Mouse (Mus musculus) right cerebral cortex, postnatal 4 days (tissue): ENCODE measurements around the gene Slc4a11.

ENCODE experiments used
- DNase-seq: peaks from one replicate; pipeline ENCODE4 v3.0.0-alpha.2; 2022

Slc4a11 gene

DNA sequence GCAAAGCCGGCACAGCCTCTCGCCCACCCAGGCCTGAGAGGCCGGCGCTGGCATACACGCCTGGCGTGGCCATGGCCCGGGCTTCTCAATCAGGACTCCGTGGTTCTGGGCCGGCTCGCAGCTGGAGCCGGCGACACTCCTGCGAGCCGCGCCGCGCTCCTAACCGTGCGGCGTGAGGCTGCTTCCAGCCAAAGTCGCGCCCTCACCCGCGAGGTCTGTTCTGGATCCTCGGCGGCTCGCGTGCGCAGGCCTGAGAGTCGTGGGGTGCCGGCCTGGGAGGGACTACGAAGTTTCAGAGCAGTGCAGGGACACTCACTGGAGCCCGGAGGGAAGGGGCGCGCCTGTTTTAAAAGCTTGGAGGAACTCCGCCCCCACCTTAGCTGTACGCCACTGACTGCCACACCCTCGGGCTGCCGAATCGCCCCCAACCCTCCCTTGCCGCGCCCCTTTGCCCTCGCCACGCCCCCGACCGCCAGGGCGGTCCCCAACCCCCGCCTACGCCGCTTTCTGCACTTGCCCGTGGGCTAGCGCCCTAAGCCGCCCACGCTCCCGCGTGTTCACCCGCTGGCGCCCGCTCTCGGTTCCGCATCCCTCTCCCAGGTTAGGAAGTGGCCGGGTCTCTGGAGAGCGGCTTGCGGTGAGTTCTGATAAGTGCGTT, at the start of gene Slc4a11:
TSS of gene Slc4a11 (minus strand) at position 367 of the 658 bp plus-strand sequence.
- DNase-seq: peak; percentile 24

DNA sequence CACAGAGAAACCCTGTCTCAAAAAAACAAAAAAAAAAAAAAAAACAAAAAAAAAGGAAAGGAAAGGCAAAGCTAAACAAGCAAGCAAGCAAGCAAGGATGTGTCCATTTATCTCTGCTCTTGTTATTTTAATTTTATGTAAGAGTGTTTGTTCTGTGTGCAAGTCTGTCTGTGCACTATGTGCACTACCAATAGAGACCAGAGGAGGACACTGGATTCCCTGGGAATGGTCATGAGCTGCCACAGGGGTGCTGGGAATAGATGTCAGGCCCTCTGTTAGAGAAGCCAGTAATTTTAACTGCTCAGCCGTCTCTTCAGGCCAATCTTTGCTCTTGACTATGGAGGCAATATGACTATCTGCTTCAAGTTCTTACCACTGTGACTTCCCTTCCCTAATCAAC, 46.3 kb upstream of the Slc4a11 start:
- DNase-seq: no peak

DNA sequence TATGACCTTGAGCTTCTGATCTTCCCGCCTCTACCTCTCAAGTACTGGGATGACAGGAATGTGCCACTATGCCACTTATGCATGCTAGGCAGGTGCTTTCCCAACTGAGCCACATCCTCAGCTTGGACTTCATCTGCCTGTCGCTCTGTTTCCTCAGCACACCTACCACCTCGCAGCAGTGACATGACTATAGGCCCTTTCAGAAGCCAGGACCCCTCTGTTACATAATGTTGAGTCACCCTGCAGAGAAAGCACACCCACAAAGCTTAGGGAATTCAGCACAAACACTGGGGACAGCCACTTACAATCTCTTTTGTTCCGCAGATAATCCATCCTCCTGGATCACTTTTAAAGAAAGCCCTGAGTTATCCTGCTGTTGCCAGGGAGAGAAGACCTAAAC, 42.8 kb upstream of the Slc4a11 start:
- DNase-seq: no peak

DNA sequence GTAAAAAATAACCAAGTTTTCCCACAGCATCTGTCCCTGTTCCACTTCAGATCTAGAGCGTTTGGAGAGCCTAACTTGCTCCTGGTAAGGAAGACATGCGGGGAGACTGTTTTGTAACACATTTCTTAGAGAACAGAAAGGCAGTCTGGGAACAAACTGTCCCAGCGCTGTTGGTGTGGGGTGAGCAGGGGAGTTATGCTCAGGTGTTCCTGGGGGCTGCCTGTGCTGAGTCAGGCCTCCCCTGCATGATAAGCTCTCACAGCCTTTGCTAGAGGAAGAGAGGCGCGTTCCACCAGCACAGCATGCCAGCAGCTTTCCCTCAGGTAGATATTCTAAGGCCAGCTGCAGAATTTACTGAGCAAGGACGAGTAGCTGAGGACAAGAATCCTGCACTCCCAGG, 40.7 kb upstream of the Slc4a11 start:
- no peak for DNase-seq

DNA sequence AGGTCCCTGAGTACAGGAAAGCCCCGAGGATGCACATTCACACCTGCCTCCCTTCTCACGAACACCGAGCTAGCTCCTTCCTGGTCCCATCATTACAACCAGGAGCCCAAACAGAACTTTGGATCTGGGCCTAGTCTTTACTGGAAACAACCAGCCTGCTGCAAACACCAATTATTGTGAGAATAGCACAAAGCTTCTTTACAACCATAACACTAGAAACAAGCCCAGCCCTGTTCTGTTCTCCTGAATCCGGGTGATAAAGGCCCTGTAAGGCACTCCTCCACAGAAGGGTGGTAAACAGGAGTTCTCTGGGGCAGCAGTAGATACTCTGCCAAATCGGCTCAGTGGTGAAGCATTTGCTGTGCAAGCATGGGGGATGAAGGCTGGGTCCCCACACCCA, 38.0 kb upstream of the Slc4a11 start:
- DNase-seq: no peak

DNA sequence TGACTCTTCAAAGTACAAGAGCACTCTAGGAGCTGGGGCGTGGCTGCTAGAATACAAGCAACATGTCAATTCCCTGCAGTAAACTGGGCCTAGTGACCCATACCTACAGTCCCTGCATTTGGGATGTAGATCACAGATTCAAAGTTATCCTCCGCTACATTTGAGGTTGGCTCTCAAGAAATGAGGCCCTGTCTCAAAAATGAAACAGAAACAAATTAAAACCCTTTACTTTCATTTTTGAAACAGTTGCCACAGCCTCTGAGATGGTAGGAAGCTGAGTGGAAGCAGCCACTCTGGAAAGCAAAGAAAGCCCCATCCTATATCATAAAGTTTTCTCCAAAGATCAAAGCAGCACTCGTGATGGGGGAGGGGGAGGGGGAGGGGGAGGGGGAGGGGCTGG, 36.1 kb upstream of the Slc4a11 start:
- no peak for DNase-seq

DNA sequence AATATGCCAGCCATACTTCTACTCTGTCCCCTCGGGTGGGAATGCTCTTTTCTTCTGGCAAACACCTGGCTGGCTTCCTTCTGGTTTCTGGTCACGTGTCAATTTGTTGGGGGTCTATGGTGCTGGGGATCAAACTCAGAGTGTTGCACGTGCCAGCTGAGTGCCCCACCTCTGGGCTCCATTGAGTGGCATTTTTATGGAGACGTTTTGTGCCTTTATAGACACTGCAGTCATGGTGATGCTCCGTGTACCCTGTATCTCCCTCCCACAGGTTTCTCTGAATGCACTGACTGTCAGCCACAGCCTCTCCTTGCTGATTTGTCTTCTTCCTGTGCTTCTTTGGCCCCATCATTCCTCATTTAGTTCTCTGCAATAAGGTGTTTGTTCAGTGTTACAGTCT, 34.5 kb upstream of the Slc4a11 start:
- no peak for DNase-seq

DNA sequence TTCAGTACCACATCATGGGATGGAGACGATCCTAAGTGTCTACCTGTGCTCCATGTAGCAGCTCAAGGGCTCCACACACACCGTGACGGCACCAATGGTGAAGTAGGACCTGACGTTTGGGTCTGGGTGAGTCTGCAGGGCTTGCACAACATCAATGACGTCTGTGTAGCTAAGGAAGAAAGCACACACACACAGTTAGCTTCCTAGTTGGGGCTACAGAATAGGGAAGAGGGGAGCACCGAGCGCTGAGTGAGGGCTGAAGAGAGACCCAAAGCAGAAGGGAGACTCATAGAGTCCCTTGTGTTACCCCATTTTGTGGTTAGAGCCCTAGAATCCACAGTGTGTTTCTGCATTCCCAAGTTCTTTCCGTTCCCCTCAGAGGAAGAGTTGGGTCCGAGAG, 33.4 kb upstream of the Slc4a11 start:
- no peak for DNase-seq

DNA sequence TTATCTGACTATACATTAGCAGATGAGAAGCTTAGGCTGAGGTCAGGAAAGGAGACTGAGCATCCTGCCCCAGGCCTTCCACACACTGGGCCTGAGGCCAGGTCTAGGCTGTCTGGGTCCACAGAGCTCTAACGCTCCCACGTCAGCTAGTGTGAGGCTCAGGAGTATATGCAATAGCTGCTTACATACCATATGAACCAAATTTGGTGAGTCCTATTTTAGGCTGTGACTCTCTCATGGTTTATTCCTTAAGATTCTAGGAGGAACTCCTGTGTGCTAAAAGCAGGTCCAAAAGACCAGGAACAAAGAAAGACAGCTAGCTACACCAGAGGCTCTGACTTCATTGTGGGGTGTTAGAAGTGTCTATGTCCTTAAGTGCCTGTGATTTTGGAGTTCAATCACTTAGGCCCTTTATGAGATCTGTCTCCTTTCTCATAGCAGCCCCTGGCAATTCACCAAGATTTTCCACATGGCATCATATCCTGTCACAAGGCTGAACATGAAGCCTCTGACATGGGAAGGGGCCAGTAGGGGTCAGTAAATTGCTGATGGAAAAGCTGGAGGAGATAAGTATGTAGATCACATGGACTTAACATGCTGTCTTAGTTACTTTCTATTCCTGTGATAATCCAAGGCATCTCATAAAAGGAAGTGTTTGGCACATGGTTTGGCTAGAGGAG, 31.7 kb upstream of the Slc4a11 start:
- DNase-seq: no peak

DNA sequence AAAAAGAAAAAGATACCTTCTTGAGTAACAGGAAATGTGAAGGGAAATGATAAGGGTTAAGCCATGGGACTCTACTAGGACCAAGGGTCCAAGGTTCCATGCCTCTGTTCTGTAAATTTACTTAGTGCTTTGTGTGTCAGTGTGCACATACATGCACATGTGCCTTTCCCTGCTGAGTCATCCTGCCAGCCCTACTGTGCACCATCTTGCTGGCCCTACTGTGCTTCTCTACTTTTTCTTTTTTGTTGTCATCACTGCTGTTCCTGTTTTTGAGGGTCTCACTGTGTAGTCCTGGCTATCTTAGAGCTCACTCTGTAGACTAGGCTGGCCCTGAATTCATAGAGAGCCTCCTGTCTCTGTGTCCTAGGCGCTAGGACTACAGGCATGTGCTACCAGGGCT, 30.4 kb upstream of the Slc4a11 start:
- DNase-seq: no peak

DNA sequence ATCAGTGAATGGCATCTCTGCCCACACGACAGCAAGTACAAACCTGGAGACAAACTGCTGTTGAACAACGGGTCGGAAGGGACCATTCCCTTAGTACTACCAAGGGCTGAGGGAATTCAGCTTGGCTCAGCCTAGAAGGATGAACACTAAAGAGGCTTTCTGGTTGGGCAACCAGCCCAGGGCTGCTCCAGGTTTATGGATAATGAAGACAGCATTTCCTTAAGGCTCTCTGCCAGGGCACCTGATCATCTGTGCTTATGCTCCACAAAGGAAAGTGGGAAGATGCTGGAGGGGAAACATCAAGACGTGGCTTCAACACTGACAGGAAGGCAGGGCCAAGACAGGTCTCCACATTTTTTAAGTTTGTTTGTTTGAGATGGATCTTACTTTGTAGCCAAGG, 27.1 kb upstream of the Slc4a11 start:
- no peak for DNase-seq

DNA sequence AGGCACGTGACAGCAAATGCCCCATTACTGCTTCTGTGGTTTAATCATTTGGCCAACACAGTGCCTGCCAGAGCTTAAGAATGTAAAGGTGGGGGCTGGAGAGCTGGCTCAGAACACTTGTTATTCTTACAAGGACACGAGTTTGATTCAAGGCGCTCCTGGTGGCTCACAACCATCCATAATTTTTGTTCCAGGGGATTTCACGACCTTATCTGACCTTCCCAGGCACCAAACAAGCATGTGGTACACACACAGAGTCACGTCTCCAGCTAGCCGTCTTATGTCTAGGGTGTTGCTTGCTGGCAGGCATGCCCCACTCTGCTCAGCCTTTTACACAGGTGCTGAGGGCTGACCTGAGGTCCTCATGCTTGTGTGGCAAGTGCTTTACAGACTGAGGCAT, 20.6 kb upstream of the Slc4a11 start:
- no peak for DNase-seq

DNA sequence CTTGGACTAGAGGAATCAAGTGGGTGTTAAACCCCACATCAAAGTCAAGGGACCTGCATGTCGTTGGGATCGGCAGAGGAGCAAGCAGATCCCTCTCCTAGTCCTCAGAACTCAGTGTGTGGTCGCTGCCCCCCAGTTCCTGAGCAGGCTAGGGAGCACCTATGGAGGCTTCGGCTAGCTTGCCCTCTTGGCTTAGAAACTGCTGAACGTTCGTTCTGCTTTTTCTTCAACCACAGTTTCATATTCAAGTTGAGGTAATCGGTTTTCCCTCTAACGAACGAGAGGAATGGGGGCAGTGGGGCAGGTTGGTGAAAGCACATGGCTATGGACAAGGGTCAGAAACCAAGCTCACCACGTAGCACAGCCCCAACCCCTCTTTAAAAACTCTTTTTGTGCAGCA, 9.7 kb upstream of the Slc4a11 start:
- DNase-seq: no peak

DNA sequence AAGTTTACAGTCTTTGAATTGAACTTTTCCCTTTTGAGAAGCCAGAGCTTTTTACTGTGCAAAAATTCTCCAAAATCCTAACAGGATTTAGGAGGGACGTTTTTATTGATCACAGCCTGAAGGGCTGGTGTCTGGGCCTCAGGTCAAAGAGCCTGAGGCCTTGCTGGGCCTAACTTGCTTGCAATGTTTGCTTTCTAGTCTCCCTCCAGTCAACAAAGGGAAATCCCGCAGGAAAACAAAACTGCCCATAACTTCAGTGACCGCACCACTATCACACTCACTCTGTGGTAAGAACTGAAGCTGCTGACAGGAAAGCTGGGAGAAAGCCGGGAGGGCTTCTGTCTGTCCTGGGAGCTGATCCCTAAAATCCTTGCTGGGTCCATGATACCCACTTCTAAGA, 9.3 kb upstream of the Slc4a11 start:
- DNase-seq: no peak

DNA sequence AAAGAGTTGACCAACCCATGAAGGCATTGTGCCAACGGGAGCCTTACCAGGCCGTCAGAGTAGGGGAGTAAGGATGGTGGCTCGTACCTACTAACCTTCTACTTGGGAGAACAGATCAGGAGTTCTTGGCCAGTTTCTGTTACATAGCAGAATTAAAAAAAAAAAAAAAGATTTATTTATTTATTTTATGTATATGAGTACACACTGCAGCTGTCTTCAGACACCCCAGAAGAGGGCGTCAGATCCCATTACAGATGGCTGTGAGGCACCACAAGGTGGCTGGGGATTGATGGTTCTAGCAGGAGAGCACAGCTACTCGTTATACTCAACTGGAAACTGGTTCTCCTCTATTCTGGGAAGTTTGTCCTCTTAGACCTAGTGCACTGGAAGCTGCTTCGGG, 7.9 kb upstream of the Slc4a11 start:
- DNase-seq: no peak

DNA sequence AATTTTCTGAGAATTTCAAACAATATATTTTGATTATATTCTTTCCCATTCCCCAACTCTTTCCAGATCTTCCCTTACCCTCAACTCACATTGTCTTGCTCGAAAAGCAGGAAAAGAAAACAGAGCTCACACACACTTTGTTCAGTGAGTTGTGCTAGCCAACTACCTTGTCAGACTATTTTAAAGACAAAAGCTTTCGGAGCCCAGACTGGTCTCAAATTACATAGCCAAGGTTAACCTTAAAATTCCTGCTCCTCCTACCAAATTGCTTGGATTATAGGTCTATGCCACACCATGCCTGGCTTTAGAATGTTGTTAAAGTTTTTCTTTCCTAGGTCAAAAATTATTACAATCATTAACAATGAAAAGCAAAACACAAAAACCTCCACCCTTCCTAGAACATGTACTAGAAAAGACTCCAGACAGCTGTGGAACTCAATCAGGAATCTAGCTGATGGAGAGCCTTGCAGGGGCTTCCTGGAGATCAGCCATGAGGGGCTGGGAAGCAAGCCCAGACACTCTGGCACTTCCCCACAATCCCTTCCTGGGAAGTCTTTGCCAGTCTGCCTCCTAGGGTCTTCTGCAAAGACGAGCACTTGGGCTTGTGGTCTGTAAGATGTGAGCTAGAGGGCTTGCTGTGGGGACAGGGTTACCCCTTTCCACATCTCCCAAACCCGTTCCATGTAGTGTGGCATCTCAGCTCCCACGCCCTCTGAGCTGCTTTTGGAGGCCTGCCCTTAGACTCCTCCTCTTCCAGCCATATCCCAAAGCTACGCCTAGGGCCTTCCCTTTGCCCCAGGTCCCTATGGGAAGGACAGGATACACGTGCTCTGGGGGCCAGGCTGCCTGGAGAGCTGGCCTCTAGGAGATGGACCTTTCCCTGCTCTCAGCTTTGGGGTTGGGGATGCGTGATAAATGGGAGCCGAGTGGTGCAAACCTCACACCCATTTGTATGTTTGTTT, 7.0 kb upstream of the Slc4a11 start:
- peak; percentile 45 for DNase-seq

DNA sequence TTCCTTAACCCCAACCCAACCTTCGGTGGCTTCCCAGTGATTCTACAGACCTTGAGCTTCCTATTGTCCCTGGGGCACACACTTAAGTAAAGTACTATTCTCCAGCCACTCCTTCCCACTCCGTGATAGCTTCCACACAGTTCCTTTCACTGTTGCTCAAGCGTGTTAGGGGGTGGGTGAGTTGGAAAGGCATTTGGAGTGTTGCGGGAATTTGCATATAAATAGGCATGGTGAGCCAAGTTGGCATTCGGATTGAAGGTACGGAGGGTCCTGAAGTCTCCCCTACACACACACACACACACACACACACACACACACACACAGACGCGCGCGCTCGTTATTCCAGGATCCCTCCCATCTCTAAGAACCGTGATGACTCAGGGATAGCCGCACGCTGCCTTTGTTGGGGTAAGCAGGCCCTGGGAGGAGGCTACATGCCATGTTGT, 525 bp upstream of the Slc4a11 start:
- DNase-seq: no peak

DNA sequence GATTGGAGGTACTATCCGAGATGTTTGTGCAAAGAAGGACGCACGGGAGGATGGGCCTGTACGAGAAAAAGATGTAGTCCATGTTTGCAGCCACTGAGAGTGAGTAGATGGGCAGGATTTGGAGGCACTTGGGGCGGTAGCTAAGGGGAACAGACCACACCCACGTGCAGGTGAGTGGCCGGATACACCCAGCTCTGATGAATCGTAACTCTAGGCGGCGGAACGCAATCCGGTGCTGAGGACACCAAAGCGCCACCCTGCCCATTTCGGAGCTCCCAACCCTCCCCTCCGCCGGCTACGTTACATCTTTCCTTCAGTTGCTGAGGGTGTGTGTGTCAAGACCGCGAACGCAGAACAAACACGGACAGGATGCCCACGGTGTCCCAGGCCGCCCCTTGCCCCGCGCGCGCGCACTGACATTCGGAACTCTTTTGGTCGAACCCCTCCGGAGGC, 593 bp downstream of the Slc4a11 start:
- peak; percentile 21 for DNase-seq

DNA sequence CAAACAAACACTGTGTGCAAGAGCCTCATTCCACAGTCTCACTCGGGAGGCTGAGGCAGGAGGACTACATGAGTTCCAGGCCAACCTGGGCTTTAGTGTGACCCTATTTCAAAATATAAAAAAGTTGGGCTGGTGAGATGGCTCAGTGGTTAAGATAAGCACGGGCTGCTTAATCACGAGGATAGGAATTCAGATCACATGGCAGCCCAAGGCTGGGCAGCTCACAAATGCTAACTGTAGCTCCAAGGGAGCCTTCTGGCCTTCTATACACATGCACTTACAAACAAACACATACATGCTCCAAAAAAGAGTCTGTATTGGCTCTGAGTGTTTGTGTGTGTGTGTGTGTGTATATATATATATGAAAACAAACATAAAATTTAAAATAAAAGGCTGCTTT, 3.8 kb downstream of the Slc4a11 start:
- no peak for DNase-seq

DNA sequence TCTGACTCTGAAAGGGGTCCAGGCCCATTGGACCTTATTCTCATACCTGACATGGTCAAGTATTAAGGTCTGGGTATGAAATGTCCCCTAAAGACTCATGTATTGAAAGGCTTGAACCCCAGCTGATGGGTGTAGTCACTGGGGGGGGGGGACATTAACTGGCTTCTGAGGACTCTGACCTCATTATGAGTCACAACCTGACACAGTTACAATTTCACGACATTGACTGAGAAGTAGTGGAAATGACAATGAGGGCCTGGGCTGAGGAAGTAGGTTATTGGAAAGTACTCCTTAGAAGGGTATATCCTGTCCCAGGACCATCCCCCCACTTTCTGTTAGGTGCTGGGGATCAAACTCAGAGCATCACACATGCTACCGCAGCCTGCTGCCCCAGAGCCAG, 8.3 kb downstream of the Slc4a11 start:
- DNase-seq: no peak

DNA sequence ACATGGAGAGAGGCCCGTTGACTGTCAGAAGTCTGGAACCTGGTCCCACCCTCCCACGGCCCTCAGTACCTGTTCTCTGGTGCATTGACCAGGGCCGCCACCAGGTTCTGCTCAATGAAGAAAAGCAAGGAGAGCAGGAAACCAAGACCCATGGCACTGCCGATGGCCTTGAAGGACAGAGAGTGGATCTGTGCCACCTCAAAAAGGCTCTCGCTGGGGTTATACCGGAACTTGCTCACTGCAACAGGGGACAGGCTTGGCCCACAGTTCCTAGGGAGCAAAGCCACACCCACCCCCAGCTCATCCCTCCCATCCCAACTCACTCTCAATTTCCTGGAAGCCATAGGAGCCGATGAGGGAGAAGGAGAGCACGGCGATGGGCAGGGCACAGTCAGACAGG, 11.9 kb downstream of the Slc4a11 start:
- no peak for DNase-seq

DNA sequence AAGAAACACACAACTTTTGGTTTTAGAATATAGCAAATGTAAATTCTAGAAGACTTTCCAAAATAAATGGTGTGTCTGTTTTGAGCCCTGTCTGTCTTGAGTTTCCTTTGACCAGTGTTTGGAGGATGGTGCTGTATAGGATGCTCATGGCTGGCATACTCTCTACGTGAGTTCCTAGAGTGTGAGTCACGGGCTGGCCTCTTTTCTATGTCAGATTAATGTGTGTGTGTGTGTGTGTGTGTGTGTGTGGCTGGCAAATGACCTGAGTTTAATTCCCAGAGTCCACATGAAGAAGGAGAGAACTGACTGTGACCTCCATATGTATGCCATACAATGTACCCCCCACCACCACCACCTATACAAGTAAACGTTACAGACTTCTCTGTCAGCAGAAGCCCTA, 15.8 kb downstream of the Slc4a11 start:
- DNase-seq: no peak

DNA sequence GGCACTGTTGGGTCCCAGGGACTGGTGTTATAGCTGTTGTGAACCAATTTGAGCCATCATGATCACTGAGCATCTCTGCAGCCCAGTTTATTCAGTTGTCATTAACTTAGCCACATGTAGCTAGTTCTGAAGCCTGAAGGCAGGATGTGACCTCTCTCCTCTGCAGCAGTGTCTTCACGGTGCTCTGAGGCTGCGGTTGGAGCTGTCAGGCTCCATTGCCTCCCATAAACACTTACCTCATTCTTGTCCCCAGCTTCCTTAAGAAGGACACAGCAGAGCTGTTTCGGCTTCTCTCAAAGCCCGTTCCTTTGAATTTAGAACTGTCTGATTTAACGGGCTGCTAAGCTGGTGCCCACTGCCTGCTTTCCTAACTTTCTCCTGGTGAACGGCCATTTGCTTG, 17.4 kb downstream of the Slc4a11 start:
- no peak for DNase-seq

DNA sequence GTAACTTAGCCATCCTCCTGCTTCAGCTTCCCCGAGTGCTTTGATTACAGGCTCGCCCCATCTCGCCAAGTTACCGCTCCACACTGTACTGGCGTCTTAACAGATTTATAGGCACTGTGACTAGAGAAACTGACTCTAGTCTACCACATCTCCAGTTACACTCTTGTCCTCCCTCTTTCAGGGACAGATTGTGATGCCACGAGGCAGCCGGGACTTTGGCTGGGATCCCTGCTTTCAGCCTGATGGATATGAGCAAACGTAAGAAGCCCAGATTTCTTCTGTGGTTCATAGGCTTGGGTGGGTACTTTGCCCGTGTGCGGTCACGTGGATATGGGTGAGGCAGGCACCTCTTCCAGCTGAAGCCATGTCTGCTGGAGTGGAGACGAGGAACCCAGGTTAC, 18.2 kb downstream of the Slc4a11 start:
- no peak for DNase-seq
